Mouse (Mus musculus): ENCODE results near the gene H2-Eb1. TPM values are rescaled to one million over a fixed set of nuclear protein-coding genes. Genes with fewer than 3 reads are reported as not detected.

The H2-Eb1 gene
- total and polyA plus RNA-seq, 2 experiments, result 18.5 to 39.5 TPM

DNA sequence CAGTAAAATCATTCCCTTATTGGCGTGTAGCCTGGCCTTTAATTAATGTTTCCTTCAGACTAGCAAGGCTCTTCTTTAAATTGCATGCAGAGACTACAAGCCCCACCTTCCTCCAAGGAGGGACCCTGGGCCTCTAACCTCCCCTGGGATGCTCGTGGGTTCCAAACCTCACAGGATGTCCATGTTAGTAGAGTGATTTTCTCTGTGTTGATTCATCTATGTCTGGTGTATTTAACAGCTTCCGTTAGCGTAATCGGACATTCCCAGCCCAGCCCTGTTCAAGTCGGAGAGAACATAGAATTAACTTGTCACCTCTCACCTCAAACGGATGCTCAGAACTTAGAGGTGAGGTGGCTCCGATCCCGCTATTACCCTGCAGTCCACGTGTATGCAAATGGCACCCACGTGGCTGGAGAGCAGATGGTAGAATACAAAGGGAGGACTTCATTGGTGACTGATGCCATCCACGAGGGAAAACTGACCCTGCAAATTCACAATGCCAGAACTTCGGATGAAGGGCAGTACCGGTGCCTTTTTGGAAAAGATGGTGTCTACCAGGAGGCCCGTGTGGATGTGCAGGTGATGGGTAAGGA, 57.4 kb downstream of the H2-Eb1 start:
- Histone ChIP-seq H3K4me3 (ENCODE audit: insufficient read depth, low read depth, low read length) (no peak overlapping the region), H3K27me3 (ENCODE audit: control insufficient read depth, insufficient read depth, low read length) (no peaks in the 10 kb centered on the region), H3K36me3 (ENCODE audit: control insufficient read depth, insufficient read depth, low read length) (no peaks in the 10 kb centered on the region), H3K79me2 (ENCODE audit: control insufficient read depth, insufficient read depth, low read length) (no peaks in the 10 kb centered on the region), H3K27ac (replicated peaks; ENCODE audit: insufficient read depth, low read depth, low read length) (no peak overlapping the region), H3K9ac (ENCODE audit: low read depth, low read length) (no peak overlapping the region), H3K4me1 (ENCODE audit: control insufficient read depth, insufficient read depth, low read length) (no peaks in the 10 kb centered on the region)
- whole genome bisulfite sequencing, result 82% methylated on average over 15 of the region's 15 CpGs
- TF ChIP-seq POLR2A (IDR thresholded peaks at IDR 0.05; ENCODE audit: extremely low read depth, insufficient read depth, low read length) (no peak), CTCF (IDR thresholded peaks at IDR 0.05; ENCODE audit: low read depth, low read length) (no peak)
- DNase-seq (ENCODE audit: extremely low read depth, low read depth, low spot score), result no peak

DNA sequence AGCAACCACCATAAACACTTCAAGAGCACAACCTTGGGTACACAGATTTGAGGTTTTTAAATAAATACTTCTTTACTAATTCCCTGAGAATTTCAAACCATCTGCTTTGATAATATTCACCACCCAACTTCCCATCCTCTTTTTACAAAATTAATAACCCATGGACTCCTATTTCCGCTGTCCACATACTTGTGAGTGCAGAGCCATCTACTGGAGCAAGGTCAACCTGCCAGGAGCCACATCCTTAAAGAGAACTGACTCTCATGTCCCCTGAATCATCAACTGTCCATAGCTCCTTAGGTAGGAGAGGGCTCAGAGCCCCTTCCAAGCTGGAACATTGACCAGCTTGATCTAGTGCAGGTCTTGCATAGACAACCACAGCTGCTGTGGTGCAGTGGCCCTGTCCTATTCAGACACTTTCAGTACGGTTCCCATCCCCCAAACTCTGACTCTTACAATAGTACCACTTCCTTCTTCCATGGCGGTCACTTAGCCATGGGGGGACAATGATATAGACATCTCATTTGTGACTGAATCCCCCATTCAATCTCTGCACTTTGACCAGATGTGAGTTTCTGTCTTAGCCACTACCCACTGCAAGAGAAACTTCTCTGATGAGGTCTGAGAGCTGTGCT, 58.1 kb downstream of the H2-Eb1 start:
- Histone ChIP-seq H3K4me3 (ENCODE audit: insufficient read depth, low read depth, low read length) (no peak overlapping the region), H3K36me3 (ENCODE audit: control insufficient read depth, insufficient read depth, low read length) (no peaks in the 10 kb centered on the region), H3K9ac (ENCODE audit: low read depth, low read length) (no peak overlapping the region), H3K27ac (replicated peaks; ENCODE audit: insufficient read depth, low read depth, low read length) (no peak overlapping the region), H3K4me1 (ENCODE audit: control insufficient read depth, insufficient read depth, low read length) (no peaks in the 10 kb centered on the region), H3K27me3 (ENCODE audit: control insufficient read depth, insufficient read depth, low read length) (no peaks in the 10 kb centered on the region), H3K79me2 (ENCODE audit: control insufficient read depth, insufficient read depth, low read length) (no peaks in the 10 kb centered on the region)
- 71% methylated on average over 3 of the region's 3 CpGs for WGBS
- TF ChIP-seq POLR2A (IDR thresholded peaks at IDR 0.05; ENCODE audit: extremely low read depth, insufficient read depth, low read length) (no peak), CTCF (IDR thresholded peaks at IDR 0.05; ENCODE audit: low read depth, low read length) (no peak)
- peak; percentile 8 for DNase-seq (ENCODE audit: extremely low read depth, low read depth, low spot score)

DNA sequence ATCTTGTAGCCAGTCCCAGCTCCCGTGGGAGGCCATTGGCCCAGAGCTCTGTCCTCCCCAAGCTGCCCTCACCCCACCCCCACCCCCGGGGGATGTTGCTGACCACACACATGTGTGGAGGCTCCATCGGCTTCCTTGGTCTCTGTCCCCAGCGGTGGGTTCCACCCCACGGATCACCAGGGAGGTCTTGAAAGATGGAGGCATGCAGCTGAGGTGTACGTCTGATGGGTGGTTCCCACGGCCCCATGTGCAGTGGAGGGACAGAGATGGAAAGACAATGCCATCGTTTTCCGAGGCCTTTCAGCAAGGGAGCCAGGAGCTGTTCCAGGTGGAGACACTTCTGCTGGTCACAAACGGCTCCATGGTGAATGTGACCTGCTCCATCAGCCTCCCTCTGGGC, 59.4 kb downstream of the H2-Eb1 start:
- no peaks in the 10 kb centered on the region for H3K36me3 ChIP-seq (ENCODE audit: control insufficient read depth, insufficient read depth, low read length)
- WGBS, result 74% methylated on average over 10 of the region's 10 CpGs
- no peaks in the 10 kb centered on the region for H3K4me1 ChIP-seq (ENCODE audit: control insufficient read depth, insufficient read depth, low read length)
- H3K27ac ChIP-seq (replicated peaks; ENCODE audit: insufficient read depth, low read depth, low read length), result no peak overlapping the region
- H3K4me3 ChIP-seq (ENCODE audit: insufficient read depth, low read depth, low read length), result no peak overlapping the region
- no peaks in the 10 kb centered on the region for H3K79me2 ChIP-seq (ENCODE audit: control insufficient read depth, insufficient read depth, low read length)
- DNase-seq (ENCODE audit: extremely low read depth, low read depth, low spot score), result no peak
- H3K27me3 ChIP-seq (ENCODE audit: control insufficient read depth, insufficient read depth, low read length), result no peaks in the 10 kb centered on the region
- no peak for TF ChIP-seq POLR2A (IDR thresholded peaks at IDR 0.05; ENCODE audit: extremely low read depth, insufficient read depth, low read length)
- TF ChIP-seq CTCF (IDR thresholded peaks at IDR 0.05; ENCODE audit: low read depth, low read length), result no peak
- no peak overlapping the region for H3K9ac ChIP-seq (ENCODE audit: low read depth, low read length)

Other genes with a start within 250 kb of the H2-Eb1 start
- gene H2-Oa, start 213.5 kb upstream of the H2-Eb1 start, total RNA-seq (2014; rRNA removed), result 0.28 and 0.47 TPM in 2 replicates
- gene H2-Oa, start 213.5 kb upstream of the H2-Eb1 start, polyA plus RNA-seq (2012; rRNA removed), result 0.76 and 1.4 TPM in 2 replicates
- 7.1 and 8.5 TPM in 2 replicates for gene H2-DMa, start 186.3 kb upstream of the H2-Eb1 start, total RNA-seq (2014; rRNA removed)
- 8.3 and 13.1 TPM in 2 replicates for gene H2-DMa, start 186.3 kb upstream of the H2-Eb1 start, polyA plus RNA-seq (2012; rRNA removed)
- 39.0 and 53.2 TPM in 2 replicates for gene Brd2, start 183.2 kb upstream of the H2-Eb1 start, total RNA-seq (2014; rRNA removed)
- 55.8 and 76.9 TPM in 2 replicates for gene Brd2, start 183.2 kb upstream of the H2-Eb1 start, polyA plus RNA-seq (2012; rRNA removed)
- 0.74 and 1.7 TPM in 2 replicates for gene H2-DMb2, start 162.6 kb upstream of the H2-Eb1 start, total RNA-seq (2014; rRNA removed)
- 1.1 and 3.1 TPM in 2 replicates for gene H2-DMb2, start 162.6 kb upstream of the H2-Eb1 start, polyA plus RNA-seq (2012; rRNA removed)
- gene H2-DMb1, start 152.8 kb upstream of the H2-Eb1 start, total RNA-seq (2014; rRNA removed), result 4.2 and 6.6 TPM in 2 replicates
- 8.3 and 14.5 TPM in 2 replicates for gene H2-DMb1, start 152.8 kb upstream of the H2-Eb1 start, polyA plus RNA-seq (2012; rRNA removed)
- 15.1 and 17.3 TPM in 2 replicates for gene Tap1, start 118.3 kb upstream of the H2-Eb1 start, total RNA-seq (2014; rRNA removed)
- 18.8 and 23.5 TPM in 2 replicates for gene Tap1, start 118.3 kb upstream of the H2-Eb1 start, polyA plus RNA-seq (2012; rRNA removed)
- 23.3 and 38.1 TPM in 2 replicates for gene Psmb9, start 118.1 kb upstream of the H2-Eb1 start, total RNA-seq (2014; rRNA removed)
- gene Psmb9, start 118.1 kb upstream of the H2-Eb1 start, polyA plus RNA-seq (2012; rRNA removed), result 38.0 and 41.5 TPM in 2 replicates
- 66.9 and 101 TPM in 2 replicates for gene Psmb8, start 108.1 kb upstream of the H2-Eb1 start, total RNA-seq (2014; rRNA removed)
- gene Psmb8, start 108.1 kb upstream of the H2-Eb1 start, polyA plus RNA-seq (2012; rRNA removed), result 56.7 and 80.3 TPM in 2 replicates
- 14.4 and 15.2 TPM in 2 replicates for gene Tap2, start 102.3 kb upstream of the H2-Eb1 start, total RNA-seq (2014; rRNA removed)
- 18.4 and 24.6 TPM in 2 replicates for gene Tap2, start 102.3 kb upstream of the H2-Eb1 start, polyA plus RNA-seq (2012; rRNA removed)
- 1.5 and 1.6 TPM in 2 replicates for gene H2-Ob, start 67.0 kb upstream of the H2-Eb1 start, total RNA-seq (2014; rRNA removed)
- 0.96 and 2.9 TPM in 2 replicates for gene H2-Ob, start 67.0 kb upstream of the H2-Eb1 start, polyA plus RNA-seq (2012; rRNA removed)
- 25.2 and 59.5 TPM in 2 replicates for gene H2-Ab1, start 48.2 kb upstream of the H2-Eb1 start, total RNA-seq (2014; rRNA removed)
- 80.4 and 156 TPM in 2 replicates for gene H2-Ab1, start 48.2 kb upstream of the H2-Eb1 start, polyA plus RNA-seq (2012; rRNA removed)
- gene H2-Aa, start 18.0 kb upstream of the H2-Eb1 start, total RNA-seq (2014; rRNA removed), result 32.8 and 58.4 TPM in 2 replicates
- 42.8 and 78.0 TPM in 2 replicates for gene H2-Aa, start 18.0 kb upstream of the H2-Eb1 start, polyA plus RNA-seq (2012; rRNA removed)
- gene H2-Eb2, start 19.8 kb downstream of the H2-Eb1 start, total RNA-seq (2014; rRNA removed), result 0.09 and 0.13 TPM in 2 replicates
- 0.16 TPM in 1 of 2 replicates, not detected in the other for gene H2-Eb2, start 19.8 kb downstream of the H2-Eb1 start, polyA plus RNA-seq (2012; rRNA removed)
- gene Btnl2, start 49.0 kb downstream of the H2-Eb1 start, total RNA-seq (2014; rRNA removed), result 0.09 TPM in 1 of 2 replicates, not detected in the other
- gene Btnl2, start 49.0 kb downstream of the H2-Eb1 start, polyA plus RNA-seq (2012; rRNA removed), result 0.05 TPM in 1 of 2 replicates, not detected in the other
- gene Btnl1, start 71.3 kb downstream of the H2-Eb1 start, total RNA-seq (2014; rRNA removed), result not detected in 2 replicates
- not detected in 2 replicates for gene Btnl1, start 71.3 kb downstream of the H2-Eb1 start, polyA plus RNA-seq (2012; rRNA removed)
- not detected in 2 replicates for gene BC051142, start 93.0 kb downstream of the H2-Eb1 start, total RNA-seq (2014; rRNA removed)
- gene BC051142, start 93.0 kb downstream of the H2-Eb1 start, polyA plus RNA-seq (2012; rRNA removed), result 0.06 TPM in 1 of 2 replicates, not detected in the other
- 0.09 TPM in 1 of 2 replicates, not detected in the other for gene Btnl4, start 171.5 kb downstream of the H2-Eb1 start, total RNA-seq (2014; rRNA removed)
- gene Btnl4, start 171.5 kb downstream of the H2-Eb1 start, polyA plus RNA-seq (2012; rRNA removed), result not detected in 2 replicates
- gene Btnl6, start 211.5 kb downstream of the H2-Eb1 start, total RNA-seq (2014; rRNA removed), result 0.07 TPM in 1 of 2 replicates, not detected in the other
- gene Btnl6, start 211.5 kb downstream of the H2-Eb1 start, polyA plus RNA-seq (2012; rRNA removed), result not detected in 2 replicates

All from liver, adult 2 months (tissue).